Mouse (Mus musculus): ENCODE data around the gene Usp30.

The Usp30 gene

GRCm38 (mm10) chr5:114065161-114065560 is at the start of gene Usp30:
TSS of gene Usp30 (plus strand) at chr5:114065461.
- no peak for DNase-seq (ENCODE audit: low spot score)

- no peak for DNase-seq (ENCODE audit: low spot score)
Measured at GRCm38 (mm10) chr5:114024390-114024789, 40.9 kb upstream of the Usp30 start.

GRCm38 (mm10) chr5:114024885-114025284 is 40.4 kb upstream of the Usp30 start:
- no peak for DNase-seq (ENCODE audit: low spot score)

- no peak for DNase-seq (ENCODE audit: low spot score)
Measured at GRCm38 (mm10) chr5:114027217-114027944, 37.9 kb upstream of the Usp30 start.

GRCm38 (mm10) chr5:114028111-114028510 is 37.1 kb upstream of the Usp30 start:
- DNase-seq (ENCODE audit: low spot score): no peak

GRCm38 (mm10) chr5:114030652-114031051 is 34.6 kb upstream of the Usp30 start:
- DNase-seq (ENCODE audit: low spot score): no peak

GRCm38 (mm10) chr5:114032161-114032763 is 33.0 kb upstream of the Usp30 start:
- DNase-seq (ENCODE audit: low spot score): no peak

GRCm38 (mm10) chr5:114034393-114034792 is 30.9 kb upstream of the Usp30 start:
- no peak for DNase-seq (ENCODE audit: low spot score)

GRCm38 (mm10) chr5:114035111-114035510 is 30.1 kb upstream of the Usp30 start:
- DNase-seq (ENCODE audit: low spot score): no peak

- DNase-seq (ENCODE audit: low spot score): no peak
Measured at GRCm38 (mm10) chr5:114040508-114040907, 24.8 kb upstream of the Usp30 start.

GRCm38 (mm10) chr5:114040911-114041310 is 24.4 kb upstream of the Usp30 start:
- no peak for DNase-seq (ENCODE audit: low spot score)

GRCm38 (mm10) chr5:114041327-114041930 is 23.8 kb upstream of the Usp30 start:
- peak; percentile 38 for DNase-seq (ENCODE audit: low spot score)

GRCm38 (mm10) chr5:114043800-114044199 is 21.5 kb upstream of the Usp30 start:
- DNase-seq (ENCODE audit: low spot score): no peak

GRCm38 (mm10) chr5:114045134-114045533 is 20.1 kb upstream of the Usp30 start:
- peak; percentile 17 for DNase-seq (ENCODE audit: low spot score)

- no peak for DNase-seq (ENCODE audit: low spot score)
Measured at GRCm38 (mm10) chr5:114046151-114046550, 19.1 kb upstream of the Usp30 start.

GRCm38 (mm10) chr5:114046604-114047003 is 18.7 kb upstream of the Usp30 start:
- DNase-seq (ENCODE audit: low spot score): no peak

GRCm38 (mm10) chr5:114047182-114047581 is 18.1 kb upstream of the Usp30 start:
- DNase-seq (ENCODE audit: low spot score): no peak

- no peak for DNase-seq (ENCODE audit: low spot score)
Measured at GRCm38 (mm10) chr5:114048731-114049308, 16.4 kb upstream of the Usp30 start.

- peak; percentile 68 for DNase-seq (ENCODE audit: low spot score)
Measured at GRCm38 (mm10) chr5:114052246-114052761, 13.0 kb upstream of the Usp30 start.

GRCm38 (mm10) chr5:114057129-114057731 is 8.0 kb upstream of the Usp30 start:
- DNase-seq (ENCODE audit: low spot score): no peak

- no peak for DNase-seq (ENCODE audit: low spot score)
Measured at GRCm38 (mm10) chr5:114061675-114062074, 3.6 kb upstream of the Usp30 start.

GRCm38 (mm10) chr5:114063958-114064357 is 1.3 kb upstream of the Usp30 start:
- DNase-seq (ENCODE audit: low spot score): no peak

Measured in lung, postnatal 25 days (tissue).